Mouse (Mus musculus) liver, embryonic 16.5 days (tissue): ENCODE data around the gene Pum2. TPM values are rescaled to one million over a fixed set of nuclear protein-coding genes. Genes with fewer than 3 reads are reported as not detected.
A peak's percentile ranks its signal among the peaks of the same experiment; 100 is the strongest.

Experiments used
- ATAC-seq: fragments of 200-750 bp; cut with Nextera tagmentation; 2 replicates; pipeline ENCODE4 v1.8.0; 2017; ENCODE audit warnings: low read depth, mild to moderate bottlenecking, moderate number of reproducible peaks, moderate library complexity
- H3K27ac ChIP-seq: fragments of 300-500 bp; sonication (generic); 2 replicates; pipeline ENCODE4 v1.5.1; 2014; ENCODE audit warnings: mild to moderate bottlenecking, low read length
- H3K27me3 ChIP-seq: fragments of 300-500 bp; sonication (generic); 2 replicates; pipeline ENCODE4 v1.6.1; 2014; ENCODE audit warnings: low read depth, low read length, mixed read lengths; ENCODE audit not compliant: control insufficient read depth, insufficient read depth
- H3K36me3 ChIP-seq: fragments of 300-500 bp; sonication (generic); 2 replicates; pipeline ENCODE4 v1.6.1; 2014; ENCODE audit warnings: mild to moderate bottlenecking; ENCODE audit not compliant: control insufficient read depth, insufficient read depth
- H3K4me1 ChIP-seq: fragments of 300-500 bp; sonication (generic); 2 replicates; pipeline ENCODE4 v1.6.1; 2014; ENCODE audit warnings: low read depth, low read length, mixed read lengths; ENCODE audit not compliant: control insufficient read depth
- H3K4me2 ChIP-seq: fragments of 300-500 bp; sonication (generic); 2 replicates; pipeline ENCODE4 v1.6.1; 2014; ENCODE audit warnings: low read depth, low read length, mixed read lengths
- H3K4me3 ChIP-seq: fragments of 300-500 bp; sonication (generic); 2 replicates; pipeline ENCODE4 v1.5.1; 2014; ENCODE audit warnings: low read depth, mild to moderate bottlenecking, low read length
- H3K9ac ChIP-seq: fragments of 300-500 bp; sonication (generic); 2 replicates; pipeline ENCODE4 v1.6.1; 2014; ENCODE audit warnings: low read depth, low read length
- H3K9me3 ChIP-seq: fragments of 300-500 bp; sonication (generic); replicated peaks from 2 replicates; pipeline ENCODE4 v1.6.1; 2016; ENCODE audit warnings: low read length; ENCODE audit not compliant: control insufficient read depth
- WGBS: fragments of 180-500 bp; shearing (Covaris S2); extraction: QIAGEN DNeasy Blood & Tissue Kit; methylation state at CpG from one replicate; pipeline ENCODE4 v1.1.7; 2014; ENCODE audit not compliant: insufficient replicate concordance; 5-methylcytosine and 5-hydroxymethylcytosine counted together
- polyA plus RNA-seq: library from polyadenylated mRNA; unstranded; fragments of >200 nt; fragmentation: Nextera tagmentation; extraction: Ambion mirVana; gene quantifications from 2 replicates; pipeline ENCODE4 v1.2.1, GENCODE M21; 2015

Gene Pum2
- polyA plus RNA-seq, 1 experiment from 2014 or later = 14.0 TPM

DNA sequence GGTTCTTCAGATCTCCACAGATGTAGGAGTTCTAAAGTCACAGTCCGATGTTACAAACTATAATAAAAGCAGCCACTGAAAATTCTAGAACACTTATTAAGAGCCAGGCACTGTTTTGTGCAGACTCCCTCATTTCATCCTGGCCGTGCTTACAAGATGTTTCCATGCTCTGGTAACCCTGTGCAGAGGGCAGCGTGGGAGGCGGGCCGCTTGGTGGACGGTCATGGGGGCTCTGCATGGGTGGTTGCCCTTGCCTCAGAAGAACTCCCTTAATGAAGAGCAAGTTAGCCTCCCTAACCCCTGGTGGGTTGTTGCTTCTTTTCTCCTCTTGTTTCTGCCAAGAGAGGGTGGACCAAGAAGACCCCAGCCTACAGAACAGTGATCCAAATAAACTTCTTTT is 85.8 kb downstream of the Pum2 start:
- H3K4me3 ChIP-seq = no peak overlapping the region
- WGBS = 82% methylated on average over 6 of the region's 6 CpGs
- H3K36me3 ChIP-seq = no peaks in the 10 kb centered on the region
- no peak overlapping the region for H3K27ac ChIP-seq
- H3K9me3 ChIP-seq = no peaks in the 10 kb centered on the region
- ATAC-seq = no peak
- H3K27me3 ChIP-seq = no peaks in the 10 kb centered on the region
- no peak overlapping the region for H3K4me2 ChIP-seq
- H3K9ac ChIP-seq = no peak overlapping the region
- H3K4me1 ChIP-seq = no peaks in the 10 kb centered on the region

DNA sequence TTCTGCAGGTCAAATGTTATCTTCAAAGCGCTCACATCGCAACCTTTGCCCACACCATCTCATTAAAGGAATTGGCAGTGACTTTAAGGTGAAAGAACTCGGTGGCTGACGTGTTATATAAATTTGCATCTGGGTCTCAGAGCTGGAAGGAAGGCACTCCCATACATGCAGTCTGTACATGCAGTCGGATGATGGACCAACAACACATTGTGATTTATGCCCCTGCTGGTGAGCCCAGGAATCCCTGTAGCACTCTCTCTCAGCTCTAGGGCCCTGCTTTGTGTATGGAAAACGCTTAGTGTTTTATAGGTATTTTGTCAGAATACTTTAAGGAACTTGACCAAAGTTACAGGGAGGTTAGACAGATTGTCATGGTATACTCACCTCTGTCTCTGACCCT is 86.6 kb downstream of the Pum2 start:
- no peak for ATAC-seq
- Histone ChIP-seq H3K9ac (no peak overlapping the region), H3K9me3 (no peaks in the 10 kb centered on the region), H3K4me3 (no peak overlapping the region), H3K4me2 (no peak overlapping the region), H3K36me3 (no peaks in the 10 kb centered on the region), H3K27me3 (no peaks in the 10 kb centered on the region), H3K4me1 (no peaks in the 10 kb centered on the region), H3K27ac (no peak overlapping the region)
- 76% methylated on average over 6 of the region's 6 CpGs for WGBS

DNA sequence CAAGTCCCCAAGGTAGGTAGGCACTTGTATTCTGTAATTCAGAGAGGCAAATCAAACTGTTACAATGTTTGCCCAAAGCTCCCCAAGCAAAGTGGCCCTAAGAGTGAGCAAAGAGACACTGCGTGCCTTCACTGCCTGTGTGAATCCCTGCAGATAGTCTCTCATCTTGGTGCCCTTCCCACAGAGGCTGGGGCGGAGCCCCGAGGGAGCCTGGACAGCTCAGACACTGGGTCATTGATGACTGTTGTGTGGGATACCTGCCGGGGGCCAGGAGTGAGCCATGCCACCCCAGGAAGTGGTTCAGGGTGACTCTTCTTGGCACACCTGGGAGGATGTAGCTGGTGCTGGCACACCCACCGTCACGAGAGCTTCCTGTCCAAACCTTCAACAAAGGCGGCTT is 87.1 kb downstream of the Pum2 start:
- Histone ChIP-seq H3K27ac (no peak overlapping the region), H3K4me3 (no peak overlapping the region), H3K36me3 (no peaks in the 10 kb centered on the region), H3K27me3 (no peaks in the 10 kb centered on the region), H3K9ac (no peak overlapping the region), H3K4me2 (no peak overlapping the region), H3K9me3 (no peaks in the 10 kb centered on the region), H3K4me1 (no peaks in the 10 kb centered on the region)
- no peak for ATAC-seq
- WGBS = 50% methylated on average over 7 of the region's 7 CpGs

DNA sequence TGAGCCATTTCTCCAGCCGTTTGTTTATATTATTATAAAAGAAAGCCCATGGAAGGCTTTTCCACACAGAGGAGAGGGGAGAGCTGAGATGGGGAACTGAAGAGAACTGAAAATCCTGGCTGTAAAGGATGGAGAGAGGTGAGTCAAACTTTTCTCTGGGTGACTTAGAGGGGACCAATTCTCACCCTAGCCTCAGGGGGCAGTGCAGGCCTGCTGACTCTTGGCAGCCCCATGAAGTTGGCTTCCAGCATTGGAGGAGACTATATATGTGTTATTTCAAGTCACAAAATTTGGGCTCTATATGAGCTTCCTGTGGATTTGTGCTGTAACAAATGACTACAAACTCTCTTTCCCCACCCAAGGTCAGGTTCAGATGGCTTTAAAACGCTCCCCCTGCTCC is 88.7 kb downstream of the Pum2 start:
- Histone ChIP-seq H3K4me3 (no peak overlapping the region), H3K4me2 (no peak overlapping the region), H3K9ac (no peak overlapping the region), H3K27ac (no peak overlapping the region), H3K27me3 (no peaks in the 10 kb centered on the region), H3K9me3 (no peaks in the 10 kb centered on the region), H3K36me3 (no peaks in the 10 kb centered on the region), H3K4me1 (no peaks in the 10 kb centered on the region)
- ATAC-seq = no peak
- 46% methylated on average over 2 of the region's 2 CpGs for WGBS

DNA sequence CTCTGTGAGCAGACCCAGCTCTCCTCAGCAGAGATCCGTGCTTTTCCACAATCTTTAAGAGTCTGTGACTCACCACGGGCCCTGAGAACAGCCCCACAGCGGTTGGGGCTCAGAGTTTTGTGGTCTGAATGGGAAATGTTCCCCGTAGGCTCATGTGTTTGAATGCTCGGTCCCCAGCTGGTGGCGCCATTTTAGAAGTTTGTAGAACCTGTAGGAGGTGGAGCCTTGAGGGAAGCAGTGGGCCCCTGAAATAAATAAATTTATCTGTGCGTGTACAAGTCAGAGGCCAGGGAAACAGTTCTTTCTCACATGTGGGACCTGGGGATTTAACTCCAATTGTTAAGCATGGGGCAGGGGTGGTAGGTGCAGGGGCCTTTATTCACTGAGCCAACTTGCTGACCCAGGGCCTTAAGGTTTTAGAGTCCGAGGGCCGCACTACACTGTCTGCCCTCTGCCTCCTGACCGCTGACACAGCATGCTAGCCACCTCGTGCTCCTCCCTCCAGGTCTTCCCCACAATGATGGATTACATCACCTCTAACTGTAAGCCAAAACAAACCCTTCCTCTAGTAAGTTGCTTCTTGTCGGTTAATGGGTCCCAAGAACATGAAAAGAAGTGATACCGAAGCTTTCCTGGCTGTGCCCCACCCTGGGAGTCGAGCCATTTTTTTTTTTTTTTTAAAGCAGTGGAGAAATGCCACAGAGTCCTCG is 90.4 kb downstream of the Pum2 start:
- no peaks in the 10 kb centered on the region for H3K4me1 ChIP-seq
- H3K4me3 ChIP-seq = no peak overlapping the region
- no peaks in the 10 kb centered on the region for H3K36me3 ChIP-seq
- no peaks in the 10 kb centered on the region for H3K9me3 ChIP-seq
- WGBS = 69% methylated on average over 15 of the region's 15 CpGs
- no peak overlapping the region for H3K9ac ChIP-seq
- no peaks in the 10 kb centered on the region for H3K27me3 ChIP-seq
- H3K4me2 ChIP-seq = no peak overlapping the region
- peak; percentile 48; the same call in 1 of the 2 replicates for ATAC-seq
- H3K27ac ChIP-seq = no peak overlapping the region

DNA sequence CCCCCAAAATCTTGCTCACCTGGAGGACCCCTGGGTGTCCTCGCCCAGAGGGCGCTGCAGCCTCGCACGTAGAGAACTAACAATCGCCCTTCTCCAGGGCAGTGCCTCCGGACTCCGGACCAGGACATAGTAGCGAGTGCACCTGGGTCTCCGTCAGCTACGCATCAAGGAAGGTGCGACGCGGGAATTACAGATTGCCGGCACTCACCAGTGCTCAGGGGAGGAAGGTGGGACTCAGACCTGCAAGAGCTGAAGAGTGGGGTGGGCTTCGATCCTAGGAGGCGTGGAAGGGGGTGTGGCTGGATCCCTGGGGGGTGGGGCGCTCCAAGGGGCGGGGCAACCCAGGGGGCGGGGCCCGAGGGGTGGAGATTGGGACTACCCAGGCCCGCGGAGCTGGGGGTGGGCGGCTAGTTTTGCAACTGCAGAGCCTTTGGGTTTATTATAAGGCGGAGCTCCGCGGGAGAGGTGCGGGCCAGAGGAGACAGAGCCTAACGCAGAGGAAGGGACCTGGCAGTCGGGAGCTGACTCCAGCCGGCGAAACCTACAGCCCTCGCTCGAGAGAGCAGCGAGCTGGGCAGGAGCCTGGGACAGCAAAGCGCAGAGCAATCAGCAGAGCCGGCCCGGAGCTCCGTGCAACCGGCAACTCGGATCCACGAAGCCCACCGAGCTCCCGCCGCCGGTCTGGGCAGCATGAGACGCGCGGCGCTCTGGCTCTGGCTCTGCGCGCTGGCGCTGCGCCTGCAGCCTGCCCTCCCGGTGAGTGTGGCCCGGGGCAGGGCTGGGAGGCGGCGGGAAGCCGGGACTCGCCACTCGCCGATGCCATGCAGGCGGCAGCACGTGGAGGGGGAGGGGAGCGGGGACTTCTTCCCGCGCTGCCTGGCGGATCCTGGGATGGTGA is 97.3 kb downstream of the Pum2 start, which contains the start of gene Sdc1:
TSS of gene Sdc1 (plus strand) at position 378 of the 898 bp plus-strand sequence.
- Histone ChIP-seq H3K27me3 (peaks cover 29% of the 10 kb centered on the region), H3K9me3 (no peaks in the 10 kb centered on the region), H3K4me3 (peak within 1 kb of the TSS; percentile 71), H3K27ac (peak within 1 kb of the TSS; percentile 56), H3K4me2 (peak within 1 kb of the TSS; percentile 82), H3K36me3 (no peaks in the 10 kb centered on the region), H3K9ac (peak within 1 kb of the TSS; percentile 54), H3K4me1 (peaks cover 10% of the 10 kb centered on the region)
- WGBS = under 1% methylated on average over 63 of the region's 67 CpGs
- ATAC-seq = peak; percentile 81

DNA sequence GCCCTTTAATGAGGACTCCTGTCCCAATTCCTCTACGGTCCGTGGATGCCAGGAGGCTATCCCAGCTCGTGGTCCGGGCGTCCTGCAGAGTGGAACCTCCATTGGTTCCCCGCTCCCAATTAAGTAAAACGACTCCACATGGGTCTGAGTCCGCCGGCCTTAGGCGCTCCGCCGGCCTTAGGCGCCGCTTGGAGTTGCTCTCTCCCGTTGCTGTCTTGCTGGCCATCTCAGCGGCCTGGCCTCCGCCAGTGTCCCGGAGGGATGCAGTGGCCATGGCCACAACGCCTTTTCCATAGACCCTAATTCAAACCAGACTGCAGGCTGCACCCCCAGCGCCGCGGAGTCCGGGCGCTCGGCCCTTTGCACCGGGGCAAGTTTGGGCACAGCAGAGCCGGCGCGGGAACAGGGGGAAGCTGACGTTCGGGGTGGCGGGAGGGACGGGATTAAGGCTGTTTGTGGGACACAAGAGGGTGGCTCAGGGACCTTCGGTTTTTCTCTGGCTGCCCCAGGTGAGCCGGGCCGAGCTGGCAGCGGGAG is 98.0 kb downstream of the Pum2 start:
- no peaks in the 10 kb centered on the region for H3K9me3 ChIP-seq
- H3K9ac ChIP-seq = peak overlapping the region; percentile 54
- under 1% methylated on average over 37 of the region's 37 CpGs for WGBS
- peaks cover 29% of the 10 kb centered on the region for H3K27me3 ChIP-seq
- H3K4me3 ChIP-seq = peak overlapping the region; percentile 71
- H3K4me2 ChIP-seq = peak overlapping the region; percentile 82
- peak overlapping the region; percentile 56 for H3K27ac ChIP-seq
- H3K4me1 ChIP-seq = peaks cover 10% of the 10 kb centered on the region
- peak; percentile 6; the same call in 1 of the 2 replicates for ATAC-seq
- H3K36me3 ChIP-seq = no peaks in the 10 kb centered on the region

DNA sequence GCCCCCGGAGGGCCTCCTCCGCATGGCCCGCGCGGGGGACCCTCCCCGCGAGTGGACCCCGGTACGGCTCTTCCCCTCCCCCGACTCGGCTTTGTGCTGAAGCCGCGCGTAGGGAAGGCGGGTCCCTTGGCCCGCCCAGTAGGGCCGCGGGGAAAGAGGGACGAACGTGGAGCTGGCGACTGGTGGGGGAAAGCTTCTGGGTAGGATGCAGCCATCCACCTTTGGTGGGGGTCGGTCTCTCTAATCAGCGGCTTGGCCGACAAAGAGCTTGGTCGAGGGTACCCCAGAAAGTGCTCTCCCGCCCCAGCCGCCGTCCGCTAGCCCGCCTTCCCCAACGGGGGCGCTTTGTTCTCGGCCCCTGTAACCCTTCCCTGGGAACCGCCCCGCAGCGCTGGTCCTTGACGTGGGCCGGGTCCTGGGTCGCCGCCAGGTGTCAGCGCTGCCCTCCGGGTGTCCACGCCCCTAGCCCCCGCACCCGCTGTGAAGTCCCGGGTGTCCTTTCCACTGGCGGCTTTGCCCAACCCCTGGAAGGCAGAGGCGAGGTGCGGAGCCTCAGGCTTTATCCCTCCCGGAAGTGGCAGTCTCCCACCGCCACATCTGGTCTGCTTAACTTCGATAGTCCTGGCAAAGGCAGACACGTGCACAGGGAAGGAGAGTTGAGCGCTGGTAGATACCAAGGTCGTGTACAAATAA is 98.7 kb downstream of the Pum2 start:
- Histone ChIP-seq H3K4me1 (peaks cover 10% of the 10 kb centered on the region), H3K9ac (peak overlapping the region; percentile 54), H3K9me3 (no peaks in the 10 kb centered on the region), H3K27ac (no peak overlapping the region; the same call in 1 of the 2 replicates), H3K36me3 (no peaks in the 10 kb centered on the region), H3K4me2 (peak overlapping the region; percentile 82), H3K27me3 (peaks cover 29% of the 10 kb centered on the region), H3K4me3 (peak overlapping the region; percentile 71)
- ATAC-seq = peak; percentile 38
- WGBS = 1% methylated on average over 55 of the region's 55 CpGs
